Mouse (Mus musculus) frontal cortex, adult 2 months (tissue): ENCODE measurements around the gene Tmem268. TPM values are rescaled to one million over a fixed set of nuclear protein-coding genes. Genes with fewer than 3 reads are reported as not detected.

Source experiments
- DNase-seq, 2 experiments: peaks; one replicate each; pipeline ENCODE4 v3.0.0; 2022; ENCODE audit warnings: low spot score in 1 of 2; ENCODE audit errors: extremely low spot score in 1 of 2
- polyA plus RNA-seq: library from polyadenylated mRNA; depleted of rRNA; stranded (reverse); fragments of >200 nt; gene quantifications from 2 replicates; pipeline ENCODE4 v1.2.3, GENCODE M21; 2012; rRNA removed

Tmem268 gene
- polyA plus RNA-seq, result 10.3 and 11.6 TPM in 2 replicates

- DNase-seq, result peak in 1 of 2 experiments; percentile 66
Measured at GRCm38 (mm10) chr4:63558407-63559081, at the start of gene Tmem268. Gene Tmem268 (plus strand): TSS chr4:63558781.

DNA sequence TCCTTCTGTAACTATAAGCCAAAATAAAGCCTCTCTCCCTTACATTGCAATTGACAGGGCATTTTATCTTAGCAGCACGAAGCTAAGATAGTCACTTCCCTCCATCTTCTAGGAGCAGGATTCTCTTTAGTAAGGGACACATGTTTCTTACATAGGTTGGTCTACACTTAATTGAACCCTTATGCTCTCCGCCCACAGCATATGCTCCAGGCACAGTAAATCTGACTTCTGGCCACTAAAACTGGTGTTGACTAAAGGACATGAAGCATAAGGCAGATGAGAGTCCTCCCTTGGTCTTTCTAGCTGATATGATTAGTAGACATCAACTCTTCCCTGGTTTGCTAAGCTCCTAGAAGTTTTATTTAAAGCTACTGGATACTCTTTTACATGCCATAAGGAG is 45.7 kb upstream of the Tmem268 start:
- DNase-seq, result no peak

DNA sequence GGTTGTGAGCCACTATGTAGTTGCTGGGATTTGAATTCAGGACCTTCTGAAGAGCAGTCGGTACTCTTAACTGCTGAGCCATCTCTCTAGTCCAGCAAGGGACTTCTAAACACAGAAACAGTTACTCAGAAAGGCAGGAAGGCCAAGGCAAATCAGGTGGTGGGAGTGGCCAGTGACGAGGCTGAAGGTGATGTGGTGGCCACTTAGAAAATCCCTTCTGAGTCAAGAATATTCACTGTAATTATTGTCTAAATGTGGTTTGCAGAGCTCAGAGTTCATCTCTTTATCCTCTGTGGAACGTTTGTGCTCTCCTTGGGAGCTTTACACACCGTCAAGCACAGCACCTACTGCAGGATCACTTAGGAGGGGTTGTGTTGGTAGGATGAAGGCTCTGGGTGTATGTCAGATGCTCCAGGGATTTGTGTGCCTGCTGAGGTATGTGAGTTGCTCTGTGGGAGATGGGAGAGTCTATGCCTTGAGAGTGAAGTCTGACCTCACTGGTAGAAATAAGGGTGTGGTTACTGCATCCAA is 44.1 kb upstream of the Tmem268 start:
- no peak for DNase-seq

DNA sequence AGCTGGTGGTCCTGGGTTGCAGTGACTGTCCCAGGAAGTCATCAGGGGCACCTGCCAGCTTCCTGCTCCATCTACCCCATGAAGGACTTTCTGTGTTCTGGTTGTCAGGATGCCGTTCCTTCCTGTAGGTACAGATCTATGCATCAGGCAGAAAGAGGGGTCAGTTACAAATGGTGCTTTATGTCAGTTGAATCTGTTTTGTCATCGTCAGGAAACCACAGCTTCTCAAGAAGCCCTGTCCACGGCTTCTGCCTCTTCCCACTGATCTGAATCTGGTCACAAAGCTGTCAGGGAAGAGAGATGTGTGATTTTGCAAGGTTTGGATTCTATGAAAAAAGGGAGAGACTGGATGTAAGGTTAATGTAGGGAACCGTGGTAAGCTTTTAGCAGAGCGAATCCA is 43.6 kb upstream of the Tmem268 start:
- no peak for DNase-seq

GRCm38 (mm10) chr4:63521813-63522419 is 36.7 kb upstream of the Tmem268 start:
- no peak for DNase-seq

DNA sequence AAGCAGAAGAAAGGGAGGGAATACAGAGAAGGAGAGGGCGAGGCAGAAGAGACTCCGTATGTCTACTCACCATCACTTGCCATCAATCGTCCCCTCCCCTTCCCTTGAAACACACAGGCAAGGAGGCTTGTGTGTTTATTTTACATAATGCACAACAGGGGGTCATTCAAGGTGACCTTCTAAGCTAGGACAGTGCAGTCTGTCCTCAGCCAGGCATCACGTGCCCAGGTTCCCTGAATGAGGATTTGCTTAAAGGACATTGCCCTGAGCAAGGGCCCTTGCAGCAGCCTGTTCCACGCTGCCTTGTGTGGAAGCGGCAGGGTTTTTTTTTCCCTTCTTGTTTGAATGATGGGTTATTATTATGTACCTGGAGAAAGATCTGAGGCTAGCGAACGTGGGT is 33.1 kb upstream of the Tmem268 start:
- no peak for DNase-seq

- peak; percentile 58 to 67 for DNase-seq
Measured at GRCm38 (mm10) chr4:63528946-63529345, 29.6 kb upstream of the Tmem268 start.

DNA sequence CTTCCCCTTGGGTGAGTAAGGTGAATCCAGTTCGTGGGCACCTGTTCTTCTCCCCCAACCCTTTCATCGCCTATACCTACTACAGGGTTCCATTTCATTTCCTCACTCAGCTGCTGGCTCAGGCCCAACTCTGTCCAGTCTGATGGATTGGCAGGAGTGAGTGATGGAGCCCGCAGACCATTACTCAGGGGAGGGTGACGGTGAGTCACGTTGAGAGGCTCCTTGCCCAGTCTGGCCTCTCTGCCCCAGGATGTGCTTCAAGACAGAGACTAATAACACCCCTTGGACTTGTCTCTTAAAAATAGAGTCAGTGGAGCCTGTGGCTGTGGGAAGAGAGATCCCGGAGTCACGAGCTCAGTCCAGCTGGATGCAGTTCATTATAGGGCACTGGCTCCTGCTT is 28.2 kb upstream of the Tmem268 start:
- no peak for DNase-seq

- no peak for DNase-seq
Measured at GRCm38 (mm10) chr4:63537602-63538001, 21.0 kb upstream of the Tmem268 start.

DNA sequence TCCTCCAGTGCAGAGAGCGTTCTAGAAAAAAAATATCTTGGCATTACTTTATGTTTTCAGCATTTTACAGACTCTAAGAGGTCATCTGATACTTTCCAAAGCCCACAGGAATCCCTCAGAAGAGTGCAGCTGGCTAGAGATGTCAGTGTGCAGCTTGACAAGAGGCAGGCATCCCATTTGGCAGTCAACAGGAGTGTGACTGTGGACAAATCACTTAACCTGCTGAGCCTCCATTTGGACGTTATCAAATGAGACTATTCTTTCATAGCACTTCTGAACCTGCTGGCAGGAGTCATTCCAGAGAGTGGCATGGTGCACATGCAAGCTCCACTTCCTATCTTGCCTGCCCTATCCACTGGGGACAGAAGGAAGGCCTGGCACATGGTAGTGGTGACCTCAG is 16.4 kb upstream of the Tmem268 start:
- no peak for DNase-seq

GRCm38 (mm10) chr4:63543746-63544493 is 14.7 kb upstream of the Tmem268 start:
- DNase-seq, result no peak

GRCm38 (mm10) chr4:63544494-63545230 is 13.9 kb upstream of the Tmem268 start, which contains the start of gene Atp6v1g1:
Gene Atp6v1g1 (plus strand): TSS chr4:63544772.
- DNase-seq, result peak; percentile 92 to 95

DNA sequence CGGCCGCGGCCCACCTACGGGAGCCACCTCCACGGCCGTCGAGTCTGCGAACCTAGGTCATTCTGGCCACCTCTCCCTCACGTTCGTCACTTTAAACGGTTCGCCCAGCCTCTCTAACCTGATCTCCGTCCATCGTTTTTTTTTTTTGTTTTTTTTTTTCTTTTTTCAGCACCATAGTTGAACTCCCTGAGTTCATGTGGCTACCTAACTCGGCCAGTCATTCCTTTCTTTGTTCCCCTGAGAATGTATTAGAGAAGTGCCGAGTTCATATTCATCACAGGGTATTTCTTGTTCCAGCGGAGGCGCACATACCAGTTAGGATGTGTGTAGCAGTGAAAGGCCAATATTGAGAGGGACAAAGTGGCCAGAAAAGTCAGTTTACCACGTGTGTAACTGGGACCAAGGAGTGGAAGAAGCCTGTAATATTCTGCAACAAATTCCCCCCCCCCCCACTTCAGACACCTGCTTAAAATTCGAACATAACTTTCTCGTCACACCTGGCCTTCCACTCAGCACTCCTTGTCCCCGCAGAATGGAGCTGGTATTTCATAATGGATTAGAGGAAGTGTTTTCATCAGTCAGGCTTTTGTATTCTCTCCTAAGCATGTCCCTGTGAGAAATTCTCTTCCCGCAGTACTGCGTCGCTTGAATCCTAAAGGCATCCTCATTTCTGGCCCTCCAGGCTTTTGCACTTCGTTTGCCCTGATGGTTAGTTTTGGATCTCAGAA is 13.2 kb upstream of the Tmem268 start:
- no peak for DNase-seq

GRCm38 (mm10) chr4:63546441-63547055 is 12.0 kb upstream of the Tmem268 start:
- no peak for DNase-seq

DNA sequence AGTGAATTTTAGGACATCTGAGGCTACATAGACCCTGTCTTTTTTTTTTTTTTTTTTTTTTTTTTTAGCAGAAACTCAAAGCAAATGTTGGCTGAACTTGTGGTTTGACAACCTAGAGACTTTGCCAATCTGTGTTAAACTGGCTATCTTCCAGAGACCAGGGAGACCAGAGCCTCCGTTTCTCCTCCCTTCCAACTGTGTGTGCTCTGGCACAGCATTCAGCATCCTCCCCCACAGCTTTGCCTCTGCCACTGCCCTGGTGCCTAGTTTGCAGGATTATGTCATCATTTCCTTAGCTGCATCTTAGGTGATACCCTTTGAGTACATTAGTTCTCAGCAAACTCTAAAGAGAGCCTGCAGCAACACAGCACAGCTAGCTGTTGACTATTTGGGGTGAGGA is 10.8 kb upstream of the Tmem268 start:
- no peak for DNase-seq

DNA sequence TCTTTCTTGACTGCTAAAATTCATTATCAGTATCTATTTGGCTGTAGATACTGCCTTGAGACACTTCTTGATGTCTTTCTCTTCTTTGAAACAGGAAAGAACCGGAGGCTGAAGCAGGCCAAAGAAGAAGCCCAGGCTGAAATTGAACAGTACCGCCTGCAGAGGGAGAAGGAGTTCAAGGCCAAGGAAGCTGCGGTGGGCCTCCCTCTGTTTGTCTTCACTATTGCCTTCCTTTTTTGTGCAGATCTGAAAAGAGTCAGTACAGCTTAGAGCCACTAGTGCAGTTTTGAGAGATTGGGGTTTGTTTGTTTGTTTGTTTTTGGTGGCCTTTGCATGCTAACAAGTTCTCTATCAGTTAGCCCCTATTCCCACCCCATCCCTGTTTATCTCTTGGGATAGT is 10.1 kb upstream of the Tmem268 start:
- no peak for DNase-seq

- no peak for DNase-seq
Measured at GRCm38 (mm10) chr4:63550908-63551307, 7.7 kb upstream of the Tmem268 start.

DNA sequence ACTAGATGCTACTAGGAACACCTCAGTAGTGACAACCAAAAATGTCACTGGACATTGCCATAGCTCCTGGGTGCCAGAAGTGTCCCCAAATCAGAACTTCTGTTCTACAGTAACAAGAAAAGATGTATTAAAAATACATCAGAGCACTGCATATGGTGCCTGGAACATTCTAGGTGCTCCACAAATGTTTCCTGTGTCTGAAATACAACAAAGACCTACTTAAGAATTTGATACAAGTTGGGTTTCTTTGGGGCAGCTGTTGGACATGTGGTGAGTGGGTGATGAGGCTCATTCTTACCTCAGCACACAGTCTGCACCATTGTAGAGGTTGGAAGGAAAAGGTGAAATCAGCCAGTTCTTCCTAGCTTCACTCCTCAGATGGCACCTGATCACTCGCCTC is 5.7 kb upstream of the Tmem268 start:
- no peak for DNase-seq

DNA sequence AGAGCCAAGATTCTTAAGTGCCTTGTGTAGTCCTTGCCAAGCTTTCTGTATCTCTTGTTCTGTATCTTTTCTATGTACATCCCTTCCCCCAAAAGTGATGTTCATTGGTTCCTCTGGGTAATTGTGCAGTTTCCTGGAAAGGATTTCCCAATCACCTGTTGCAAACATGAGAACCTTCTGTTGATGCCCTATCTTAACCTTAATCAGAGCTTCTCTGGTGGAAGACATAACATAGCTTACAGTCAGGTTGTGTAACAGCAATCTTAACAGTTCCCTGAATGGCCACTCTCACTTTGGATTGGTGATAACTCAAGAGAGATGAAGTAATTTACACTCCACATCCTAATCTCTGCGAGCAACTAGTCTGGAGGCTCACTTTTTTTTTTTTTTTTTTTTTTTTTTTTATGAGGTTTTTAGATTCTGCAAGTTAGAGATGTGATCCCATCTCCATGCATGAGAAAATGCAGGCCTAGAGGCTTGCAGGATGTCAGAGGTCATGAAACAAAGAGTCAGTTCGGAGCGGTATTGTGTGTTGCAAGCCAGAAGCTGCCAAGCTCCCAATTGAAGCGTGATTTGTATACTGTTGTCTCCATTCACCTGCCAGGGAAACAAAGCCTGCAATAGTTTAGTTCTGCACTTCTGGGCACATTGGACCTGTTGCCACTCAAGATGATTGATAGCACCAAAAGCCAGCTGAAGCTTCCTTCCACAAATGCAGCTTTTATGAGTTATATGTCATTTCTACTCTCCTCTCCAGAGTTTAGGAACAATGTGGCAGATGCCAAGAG is 4.6 kb upstream of the Tmem268 start:
- DNase-seq, result no peak
